Mouse (Mus musculus): ENCODE results near the gene Zmym4. TPM values are rescaled to one million over a fixed set of nuclear protein-coding genes. Genes with fewer than 3 reads are reported as not detected.

The Zmym4 gene
- total and polyA plus RNA-seq, 3 experiments = 14.9 to 71.1 (median 23.6) TPM

- Histone ChIP-seq H3K4me1 (ENCODE audit: control insufficient read depth in 1 of 2, insufficient read depth in 2 of 2, low read length in 2 of 2) (no peaks in the 10 kb centered on the region), H3K4me3 (ENCODE audit: control insufficient read depth in 1 of 2, insufficient read depth in 1 of 2, low read depth in 2 of 2, low read length in 2 of 2) (no peak overlapping the region), H3K36me3 (ENCODE audit: control insufficient read depth in 1 of 2, insufficient read depth in 2 of 2, low read length in 2 of 2) (no peaks in the 10 kb centered on the region), H3K9ac (ENCODE audit: control insufficient read depth, low read depth, low read length, poor library complexity, severe bottlenecking) (no peak overlapping the region), H3K9me3 (replicated peaks; ENCODE audit: insufficient read depth, low read length) (no peaks in the 10 kb centered on the region), H3K27ac (ENCODE audit: control insufficient read depth, low read depth, low read length) (no peak overlapping the region), H3K79me2 (ENCODE audit: control insufficient read depth, insufficient read depth, low read length, poor library complexity) (no peaks in the 10 kb centered on the region), H3K27me3 (ENCODE audit: control insufficient read depth in 1 of 2, insufficient read depth in 2 of 2, low read length in 2 of 2) (no peaks in the 10 kb centered on the region)
- no peak for DNase-seq (ENCODE audit: low read depth, low spot score)
- TF ChIP-seq USF2 (IDR thresholded peaks at IDR 0.05; ENCODE audit: borderline replicate concordance in 1 of 2, insufficient read depth in 1 of 2, low read depth in 1 of 2, low read length in 2 of 2) = no peak
- no peak for TF ChIP-seq HCFC1 (IDR thresholded peaks at IDR 0.05; ENCODE audit: low read depth, low read length)
- TF ChIP-seq EP300 (IDR thresholded peaks at IDR 0.05; ENCODE audit: low read depth in 1 of 2, low read length in 2 of 2) = no peak
- no peak for TF ChIP-seq KAT2A (conservative IDR thresholded peaks at IDR 0.05; ENCODE audit: low read depth, low read length)
- TF ChIP-seq GABPA (IDR thresholded peaks at IDR 0.05; ENCODE audit: low read depth, low read length) = no peak
Observed at GRCm38 (mm10) chr4:126823917-126824316, 144.0 kb downstream of the Zmym4 start.

DNA sequence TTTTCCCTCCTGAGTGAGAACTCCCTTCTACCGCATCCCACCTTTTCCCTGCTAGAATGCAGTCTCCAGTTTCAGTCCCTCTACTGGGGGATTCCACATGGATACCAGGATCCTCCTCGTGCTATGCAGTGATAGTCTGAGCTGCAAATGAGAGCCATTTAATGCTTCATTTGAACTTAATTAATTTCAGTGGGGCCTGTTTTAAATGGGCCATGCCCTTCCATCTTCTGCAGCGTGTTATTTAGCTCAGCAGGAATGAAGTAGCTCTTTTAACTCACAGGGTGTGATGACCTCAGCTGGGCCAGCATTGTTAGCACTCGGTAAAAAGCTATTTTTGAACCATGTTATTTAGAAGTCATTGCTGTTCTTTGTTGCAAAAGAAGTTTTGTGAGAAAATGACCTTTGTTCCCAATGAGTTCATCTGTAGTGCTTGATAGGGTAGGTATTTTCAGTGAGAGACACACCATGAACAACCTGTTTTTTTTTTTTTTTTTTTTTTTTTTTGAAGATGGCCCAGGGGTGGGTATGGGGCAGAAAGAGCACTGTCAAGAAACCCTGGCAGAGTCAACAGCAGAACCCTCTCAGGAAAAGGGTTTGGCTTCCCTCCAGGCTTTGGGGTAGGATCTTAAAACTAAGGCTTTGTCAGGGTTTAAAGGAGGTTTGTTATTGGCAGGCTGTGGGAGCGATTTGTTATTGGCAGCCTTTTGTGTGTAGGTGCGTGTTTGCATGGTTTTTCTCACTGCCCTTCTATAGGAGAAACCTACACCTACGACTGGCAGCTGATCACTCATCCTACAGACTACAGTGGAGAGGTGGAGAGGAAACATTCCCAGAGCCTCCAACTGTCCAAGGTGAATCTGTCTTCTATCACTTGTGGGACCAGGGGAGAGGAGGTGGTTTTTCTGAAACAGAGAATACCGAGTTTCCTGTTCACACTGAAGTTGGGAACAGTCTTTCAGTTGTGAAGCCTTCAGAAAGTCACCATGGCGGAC, 144.7 kb downstream of the Zmym4 start:
- H3K4me1 ChIP-seq (ENCODE audit: control insufficient read depth in 1 of 2, insufficient read depth in 2 of 2, low read length in 2 of 2) = no peaks in the 10 kb centered on the region
- no peaks in the 10 kb centered on the region for H3K36me3 ChIP-seq (ENCODE audit: control insufficient read depth in 1 of 2, insufficient read depth in 2 of 2, low read length in 2 of 2)
- no peak overlapping the region for H3K27ac ChIP-seq (ENCODE audit: control insufficient read depth, low read depth, low read length)
- DNase-seq (ENCODE audit: low read depth, low spot score) = no peak
- no peak overlapping the region for H3K4me3 ChIP-seq (ENCODE audit: control insufficient read depth in 1 of 2, insufficient read depth in 1 of 2, low read depth in 2 of 2, low read length in 2 of 2)
- no peaks in the 10 kb centered on the region for H3K27me3 ChIP-seq (ENCODE audit: control insufficient read depth in 1 of 2, insufficient read depth in 2 of 2, low read length in 2 of 2)
- H3K9ac ChIP-seq (ENCODE audit: control insufficient read depth, low read depth, low read length, poor library complexity, severe bottlenecking) = no peak overlapping the region
- no peaks in the 10 kb centered on the region for H3K79me2 ChIP-seq (ENCODE audit: control insufficient read depth, insufficient read depth, low read length, poor library complexity)
- H3K9me3 ChIP-seq (replicated peaks; ENCODE audit: insufficient read depth, low read length) = no peaks in the 10 kb centered on the region
- TF ChIP-seq SMC3 (IDR thresholded peaks at IDR 0.05; ENCODE audit: low read depth, low read length) (no peak), RCOR1 (IDR thresholded peaks at IDR 0.05; ENCODE audit: low read depth, low read length) (no peak), E2F4 (IDR thresholded peaks at IDR 0.05; ENCODE audit: borderline replicate concordance, low read depth, low read length) (no peak), USF2 (IDR thresholded peaks at IDR 0.05; ENCODE audit: borderline replicate concordance in 1 of 2, insufficient read depth in 1 of 2, low read depth in 1 of 2, low read length in 2 of 2) (no peak), EP300 (IDR thresholded peaks at IDR 0.05; ENCODE audit: low read depth in 1 of 2, low read length in 2 of 2) (no peak), MEF2A (IDR thresholded peaks at IDR 0.05; ENCODE audit: extremely low read depth, insufficient replicate concordance, low read depth, low read length, poor library complexity, severe bottlenecking) (no peak), ETS1 (IDR thresholded peaks at IDR 0.05; ENCODE audit: low read depth, low read length) (no peak), POLR2AphosphoS2 (IDR thresholded peaks at IDR 0.05; ENCODE audit: low read length) (no peak), SIN3A (IDR thresholded peaks at IDR 0.05; ENCODE audit: low read length) (no peak), MAFK (IDR thresholded peaks at IDR 0.05; ENCODE audit: borderline replicate concordance, low read depth, low read length) (no peak), ZNF384 (IDR thresholded peaks at IDR 0.05; ENCODE audit: low read depth, low read length) (no peak), HCFC1 (IDR thresholded peaks at IDR 0.05; ENCODE audit: low read depth, low read length) (no peak)
